Mouse (Mus musculus) forebrain, embryonic 11.5 days (tissue): ENCODE data around the gene Lep. TPM values are rescaled to one million over a fixed set of nuclear protein-coding genes. Genes with fewer than 3 reads are reported as not detected.

Experiments used
- ATAC-seq: fragments of 200-750 bp; cut with Nextera tagmentation; replicated peaks from 2 replicates; pipeline ENCODE4 v1.8.0; 2017; ENCODE audit warnings: moderate TSS enrichment; ENCODE audit not compliant: low FRiP score
- DNase-seq: peaks from one replicate; pipeline ENCODE4 v3.0.0-alpha.2; 2017; ENCODE audit warnings: low spot score
- H3K27ac ChIP-seq: fragments of 300-500 bp; sonication (generic); 2 replicates; pipeline ENCODE4 v1.5.1; 2014; ENCODE audit warnings: low read depth, low read length
- H3K27me3 ChIP-seq: fragments of 300-500 bp; sonication (generic); 2 replicates; pipeline ENCODE4 v1.6.1; 2014; ENCODE audit warnings: mild to moderate bottlenecking, low read length, mixed read lengths; ENCODE audit not compliant: control insufficient read depth, insufficient read depth
- H3K36me3 ChIP-seq: fragments of 300-500 bp; sonication (generic); 2 replicates; pipeline ENCODE4 v1.6.1; 2014; ENCODE audit warnings: mild to moderate bottlenecking, low read length, moderate library complexity, mixed read lengths; ENCODE audit not compliant: control insufficient read depth, insufficient read depth
- H3K4me1 ChIP-seq: fragments of 300-500 bp; sonication (generic); replicated peaks from 2 replicates; pipeline ENCODE4 v1.6.1; 2014; ENCODE audit warnings: low read length, mixed read lengths; ENCODE audit not compliant: control insufficient read depth, insufficient read depth
- H3K4me2 ChIP-seq: fragments of 300-500 bp; sonication (generic); 2 replicates; pipeline ENCODE4 v1.6.1; 2014; ENCODE audit warnings: low read depth, mild to moderate bottlenecking, low read length, moderate library complexity, mixed read lengths; ENCODE audit not compliant: severe bottlenecking
- H3K4me3 ChIP-seq: fragments of 300-500 bp; sonication (generic); 2 replicates; pipeline ENCODE4 v1.5.1; 2014; ENCODE audit warnings: low read depth, low read length
- H3K9ac ChIP-seq: fragments of 300-500 bp; sonication (generic); 2 replicates; pipeline ENCODE4 v1.6.1; 2014; ENCODE audit warnings: low read length
- H3K9me3 ChIP-seq: fragments of 300-500 bp; sonication (generic); 2 replicates; pipeline ENCODE4 v1.6.1; 2016; ENCODE audit warnings: low read length, mixed read lengths; ENCODE audit not compliant: control insufficient read depth
- WGBS: fragments of 180-500 bp; shearing (Covaris S2); extraction: QIAGEN DNeasy Blood & Tissue Kit; methylation state at CpG from one replicate; pipeline ENCODE4 v1.1.7; 2014; 5-methylcytosine and 5-hydroxymethylcytosine counted together
- polyA plus RNA-seq: library from polyadenylated mRNA; unstranded; fragments of >200 nt; fragmentation: Nextera tagmentation; extraction: Ambion mirVana; gene quantifications from 2 replicates; pipeline ENCODE4 v1.2.1, GENCODE M21; 2014

Lep gene
- polyA plus RNA-seq, 1 experiment from 2014 or later, result not detected

DNA sequence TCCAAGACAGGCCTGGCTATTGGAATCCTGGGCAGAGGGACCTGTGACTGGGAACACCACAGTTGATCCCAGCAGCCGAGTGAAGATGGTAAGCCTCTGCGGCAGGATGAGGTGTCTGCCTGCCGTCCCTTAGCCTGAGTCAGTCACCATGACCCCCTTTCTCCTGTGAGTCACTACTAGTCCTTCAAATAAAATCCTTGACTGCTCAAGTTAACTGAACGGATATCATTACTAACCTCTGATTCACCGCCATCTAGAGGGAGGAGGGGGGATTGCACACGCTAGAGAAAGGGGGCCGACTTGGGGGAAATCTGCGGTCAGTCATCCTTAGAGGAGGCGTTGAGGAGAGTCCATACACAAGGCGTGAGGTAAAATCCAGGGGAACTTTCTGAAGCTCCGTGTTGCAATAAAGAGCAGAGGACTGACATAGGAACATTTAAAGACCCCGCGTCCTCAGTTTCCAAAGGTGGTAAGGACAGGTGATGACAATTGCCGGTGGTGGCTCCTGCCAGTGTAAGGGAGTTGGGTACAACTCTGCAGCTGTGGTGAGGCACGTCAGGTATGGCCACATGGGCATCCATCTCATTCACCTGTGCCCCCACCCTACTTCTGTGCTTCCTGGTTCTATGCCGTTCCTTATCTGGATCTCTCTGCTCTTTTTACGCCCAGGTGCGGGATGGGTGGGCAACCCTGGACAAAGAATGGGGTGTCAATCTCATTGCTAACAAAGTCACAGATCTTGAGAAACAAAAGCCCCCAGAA, 36.6 kb upstream of the Lep start:
- no peak overlapping the region for H3K27ac ChIP-seq
- no peak overlapping the region for H3K4me3 ChIP-seq

DNA sequence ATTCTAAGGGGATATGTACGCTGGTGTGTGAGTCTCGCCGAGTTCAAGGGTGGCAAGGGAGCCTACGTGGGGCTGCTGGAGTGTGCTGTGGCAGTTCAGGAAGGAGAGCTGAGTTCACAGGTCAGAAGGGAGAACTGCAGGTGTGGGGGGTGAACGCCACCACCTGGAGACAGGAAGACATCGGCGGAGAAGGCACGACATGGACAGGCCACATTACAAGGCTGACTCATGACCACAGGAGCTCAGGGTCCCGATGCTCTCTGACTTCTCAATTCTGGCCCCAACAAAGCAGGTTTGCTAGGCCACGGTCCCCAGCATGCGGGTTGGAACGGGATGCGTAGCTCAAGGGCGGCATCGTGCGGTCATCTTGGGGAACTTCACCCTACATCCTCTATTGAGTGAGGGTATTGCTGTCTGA, 36.0 kb upstream of the Lep start:
- Histone ChIP-seq H3K27ac (no peak overlapping the region), H3K4me3 (no peak overlapping the region), H3K9me3 (no peaks in the 10 kb centered on the region), H3K9ac (peak overlapping the region; percentile 29; the same call in 1 of the 2 replicates), H3K36me3 (no peaks in the 10 kb centered on the region), H3K4me1 (peaks cover 5% of the 10 kb centered on the region; the same call in 1 of the 2 replicates), H3K4me2 (peak overlapping the region; percentile 21; the same call in 1 of the 2 replicates), H3K27me3 (peaks cover 4% of the 10 kb centered on the region; the same call in 1 of the 2 replicates)
- DNase-seq, result peak; percentile 91
- WGBS, result 6% methylated on average over 16 of the region's 16 CpGs
- peak; percentile 80 for ATAC-seq

More for the DNA sequence above, 36.6 kb upstream of the Lep start:
- Histone ChIP-seq H3K27me3 (peaks cover 4% of the 10 kb centered on the region; the same call in 1 of the 2 replicates), H3K9me3 (no peaks in the 10 kb centered on the region), H3K4me1 (peaks cover 5% of the 10 kb centered on the region; the same call in 1 of the 2 replicates), H3K4me2 (peak overlapping the region; percentile 21; the same call in 1 of the 2 replicates), H3K36me3 (no peaks in the 10 kb centered on the region), H3K9ac (peak overlapping the region; percentile 29; the same call in 1 of the 2 replicates)
- DNase-seq, result peak; percentile 86
- WGBS, result 32% methylated on average over 18 of the region's 18 CpGs
- peak; percentile 45 for ATAC-seq

DNA sequence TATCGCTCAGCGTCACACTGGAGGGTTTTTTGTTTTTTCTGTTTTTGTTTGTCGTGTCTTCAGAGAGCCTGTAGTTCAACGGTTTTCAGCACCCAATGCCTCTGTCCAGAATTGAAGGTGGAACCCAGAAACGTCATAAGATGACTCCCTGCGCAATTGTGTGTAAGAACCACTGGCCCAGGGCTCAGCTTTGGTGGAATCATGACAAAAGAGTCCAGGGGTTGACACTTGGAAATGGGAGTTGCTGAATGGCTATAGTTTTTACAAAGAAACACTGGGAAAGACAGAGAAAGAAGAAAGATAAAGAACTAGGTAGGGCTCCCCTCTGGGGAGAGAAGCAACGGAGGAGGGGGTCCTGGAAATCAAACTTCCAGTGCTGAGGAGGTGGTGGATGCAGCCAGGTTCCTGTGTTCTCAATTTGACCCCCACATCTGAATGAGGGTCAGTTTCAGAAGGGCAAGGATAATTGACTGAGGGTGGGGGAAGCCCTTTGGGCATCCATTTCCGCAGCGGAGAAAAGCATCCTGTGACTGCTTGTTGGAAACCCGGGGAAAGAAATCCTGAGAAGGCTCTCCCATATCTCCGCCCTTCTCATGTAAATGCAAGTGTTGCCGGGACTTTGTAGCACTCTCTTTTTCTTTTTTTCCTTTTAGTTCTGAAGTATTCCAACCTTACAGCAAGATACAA, 34.1 kb upstream of the Lep start:
- no peak for ATAC-seq
- peaks cover 5% of the 10 kb centered on the region; the same call in 1 of the 2 replicates for H3K4me1 ChIP-seq
- 37% methylated on average over 12 of the region's 12 CpGs for WGBS
- H3K36me3 ChIP-seq, result no peaks in the 10 kb centered on the region
- peaks cover 4% of the 10 kb centered on the region; the same call in 1 of the 2 replicates for H3K27me3 ChIP-seq
- no peak overlapping the region for H3K4me3 ChIP-seq
- no peak overlapping the region for H3K4me2 ChIP-seq
- H3K27ac ChIP-seq, result no peak overlapping the region
- H3K9ac ChIP-seq, result 0 out of 2 replicates have a peak overlapping the region, but pooled peaks have one; percentile 16
- DNase-seq, result peak; percentile 30
- no peaks in the 10 kb centered on the region for H3K9me3 ChIP-seq

DNA sequence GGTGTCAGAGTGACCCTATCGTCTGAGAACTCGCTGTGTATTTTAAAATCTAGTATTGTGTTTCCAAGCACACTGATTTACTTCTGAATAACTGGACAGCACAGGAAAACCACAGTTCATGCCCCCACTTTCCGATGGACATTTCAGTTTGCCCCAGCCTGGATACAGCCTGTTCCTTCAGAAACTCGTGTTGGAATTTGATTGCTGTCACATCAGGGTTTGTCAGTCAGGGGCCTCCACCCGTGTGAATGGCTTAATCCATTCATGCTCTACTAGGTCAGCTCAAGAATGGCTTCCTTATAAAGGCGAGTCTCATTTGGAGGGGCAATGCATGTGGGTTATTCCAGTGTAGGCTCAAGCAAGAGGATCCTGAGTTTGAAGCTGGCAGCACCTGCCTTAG, 33.3 kb upstream of the Lep start:
- H3K27me3 ChIP-seq, result peaks cover 2% of the 10 kb centered on the region; the same call in 1 of the 2 replicates
- no peaks in the 10 kb centered on the region for H3K36me3 ChIP-seq
- H3K9me3 ChIP-seq, result no peaks in the 10 kb centered on the region
- peaks cover 5% of the 10 kb centered on the region; the same call in 1 of the 2 replicates for H3K4me1 ChIP-seq
- H3K9ac ChIP-seq, result no peak overlapping the region
- DNase-seq (peak; percentile 33), ATAC-seq (no peak)
- 35% methylated on average over 6 of the region's 6 CpGs for WGBS
- no peak overlapping the region for H3K27ac ChIP-seq
- no peak overlapping the region for H3K4me3 ChIP-seq
- no peak overlapping the region for H3K4me2 ChIP-seq

DNA sequence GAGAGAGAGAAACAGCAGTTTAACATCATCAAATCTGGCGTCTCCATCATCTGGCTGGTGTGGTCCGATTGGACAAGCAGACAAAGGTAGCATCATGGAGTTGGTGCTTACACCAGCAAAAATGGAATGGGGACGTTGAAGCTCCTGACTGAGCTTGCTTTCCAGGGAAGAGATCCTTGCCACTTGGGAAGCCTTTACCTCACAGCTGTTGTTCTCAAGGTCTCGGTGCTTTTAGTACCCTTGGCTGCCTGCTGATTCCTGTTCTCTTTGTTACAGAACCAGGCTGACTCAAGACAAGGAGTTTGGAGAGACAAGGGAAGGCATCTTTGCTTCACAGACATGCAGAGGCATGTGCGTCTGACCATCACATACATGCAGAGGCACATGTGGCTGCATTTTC, 31.9 kb upstream of the Lep start:
- peak; percentile 8 for DNase-seq
- peaks cover 5% of the 10 kb centered on the region; the same call in 1 of the 2 replicates for H3K4me1 ChIP-seq
- ATAC-seq, result no peak
- H3K27me3 ChIP-seq, result peaks cover 2% of the 10 kb centered on the region; the same call in 1 of the 2 replicates
- no peak overlapping the region for H3K4me3 ChIP-seq
- H3K9me3 ChIP-seq, result no peaks in the 10 kb centered on the region
- WGBS, result 72% methylated on average over 5 of the region's 5 CpGs
- no peaks in the 10 kb centered on the region for H3K36me3 ChIP-seq
- no peak overlapping the region for H3K9ac ChIP-seq
- no peak overlapping the region for H3K4me2 ChIP-seq
- H3K27ac ChIP-seq, result no peak overlapping the region

DNA sequence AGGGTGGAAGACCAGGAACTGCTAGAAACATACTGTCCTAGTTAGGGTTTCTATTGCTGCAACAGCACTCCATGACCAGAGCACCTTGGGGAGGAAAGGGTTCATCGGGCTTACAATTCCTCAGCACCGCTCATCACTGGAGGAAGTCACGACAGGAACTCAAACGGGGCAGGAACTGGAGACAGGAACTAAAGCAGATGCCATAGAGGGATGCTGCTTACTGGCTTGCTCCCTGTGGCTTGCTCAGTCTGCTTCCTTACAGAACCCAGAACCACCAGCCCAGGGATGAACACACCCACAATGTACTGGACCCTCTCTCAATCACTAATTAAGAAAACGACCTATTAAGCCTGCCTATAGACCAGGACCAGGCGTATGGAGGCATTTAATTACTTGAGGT, 30.5 kb upstream of the Lep start:
- no peak overlapping the region for H3K4me3 ChIP-seq
- H3K4me1 ChIP-seq, result no peaks in the 10 kb centered on the region; the same call in 1 of the 2 replicates
- H3K4me2 ChIP-seq, result no peak overlapping the region
- WGBS, result 81% methylated on average over 6 of the region's 6 CpGs
- ATAC-seq (no peak), DNase-seq (peak; percentile 35)
- H3K36me3 ChIP-seq, result no peaks in the 10 kb centered on the region
- H3K9ac ChIP-seq, result no peak overlapping the region
- no peaks in the 10 kb centered on the region for H3K9me3 ChIP-seq
- no peak overlapping the region for H3K27ac ChIP-seq
- no peaks in the 10 kb centered on the region for H3K27me3 ChIP-seq

DNA sequence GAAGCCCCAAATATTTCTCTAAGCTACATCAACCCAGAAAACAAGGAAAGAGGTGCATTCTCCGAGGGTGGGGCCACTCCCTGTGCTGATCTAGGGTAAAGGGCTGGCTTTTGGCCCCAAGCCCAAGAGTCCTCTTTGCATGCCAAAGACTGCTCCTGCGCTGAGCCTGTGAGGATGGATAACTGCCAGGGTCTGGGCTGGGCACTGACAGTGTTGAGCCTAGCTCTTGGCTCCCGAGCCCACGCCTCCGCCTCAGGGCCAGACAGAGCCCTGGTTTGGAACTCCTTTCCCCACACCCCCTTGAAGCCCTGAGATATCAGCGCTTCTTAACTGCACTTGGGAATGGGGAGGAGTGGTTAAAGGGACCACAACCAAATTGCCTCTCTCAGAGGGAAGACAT, 28.8 kb upstream of the Lep start:
- no peaks in the 10 kb centered on the region for H3K9me3 ChIP-seq
- H3K36me3 ChIP-seq, result no peaks in the 10 kb centered on the region
- ATAC-seq, result 0 out of 2 replicates have a peak, but pooled peaks have one; percentile 24
- DNase-seq, result peak; percentile 20
- whole genome bisulfite sequencing, result 77% methylated on average over 6 of the region's 6 CpGs
- no peak overlapping the region for H3K27ac ChIP-seq
- H3K4me3 ChIP-seq, result no peak overlapping the region
- H3K9ac ChIP-seq, result no peak overlapping the region
- H3K4me1 ChIP-seq, result no peaks in the 10 kb centered on the region; the same call in 1 of the 2 replicates
- no peak overlapping the region for H3K4me2 ChIP-seq
- no peaks in the 10 kb centered on the region for H3K27me3 ChIP-seq

DNA sequence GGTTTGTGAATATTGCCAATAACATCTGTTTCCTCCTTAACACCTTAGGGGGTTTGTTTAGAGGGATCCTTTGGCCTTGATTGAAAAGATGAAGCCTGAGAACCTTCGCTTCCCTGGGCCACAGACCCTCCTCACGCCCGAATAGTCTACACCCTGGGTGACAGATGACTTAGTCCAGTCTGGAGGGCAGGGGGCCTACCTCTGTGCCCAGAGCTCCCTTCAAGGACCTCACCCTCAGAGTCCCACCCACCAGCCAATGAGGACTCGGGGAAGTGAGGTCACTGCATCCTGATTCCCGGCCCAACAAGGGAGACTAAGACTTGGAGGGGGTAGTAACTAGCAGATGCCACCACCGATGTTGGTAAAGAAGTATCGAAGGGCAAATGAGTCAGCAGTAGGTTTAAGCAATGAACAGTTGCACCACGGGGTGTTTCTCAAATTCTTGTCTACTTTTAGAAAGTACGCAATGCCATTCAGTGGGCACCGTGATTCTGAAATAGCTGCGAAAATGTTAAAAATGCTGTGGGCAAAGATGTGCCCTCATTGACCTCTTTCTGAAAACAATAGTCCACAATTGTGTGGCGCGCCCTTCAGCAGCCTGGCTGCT, 28.2 kb upstream of the Lep start:
- no peaks in the 10 kb centered on the region for H3K27me3 ChIP-seq
- no peak for ATAC-seq
- H3K9me3 ChIP-seq, result no peaks in the 10 kb centered on the region
- no peak overlapping the region for H3K9ac ChIP-seq
- WGBS, result 91% methylated on average over 13 of the region's 13 CpGs
- H3K36me3 ChIP-seq, result no peaks in the 10 kb centered on the region
- H3K4me1 ChIP-seq, result no peaks in the 10 kb centered on the region; the same call in 1 of the 2 replicates
- H3K4me3 ChIP-seq, result no peak overlapping the region
- no peak overlapping the region for H3K4me2 ChIP-seq
- DNase-seq, result peak; percentile 49
- no peak overlapping the region for H3K27ac ChIP-seq
